Mouse (Mus musculus): ENCODE results near the gene Snu13.

The Snu13 gene

GRCm38 (mm10) chr15:82027276-82027675 lies 20.1 kb downstream of the Snu13 start:
- peak in 1 of 2 experiments; percentile 61 for DNase-seq (ENCODE audit: low spot score in 2 of 2)

- no peak for DNase-seq (ENCODE audit: low spot score in 2 of 2)
Observed at GRCm38 (mm10) chr15:82023965-82024635, 23.3 kb downstream of the Snu13 start.

GRCm38 (mm10) chr15:82022535-82023088 lies 24.8 kb downstream of the Snu13 start:
- no peak for DNase-seq (ENCODE audit: low spot score in 2 of 2)

- no peak for DNase-seq (ENCODE audit: low spot score in 2 of 2)
Observed at GRCm38 (mm10) chr15:82019288-82019687, 28.1 kb downstream of the Snu13 start.

- no peak for DNase-seq (ENCODE audit: low spot score in 2 of 2)
Observed at GRCm38 (mm10) chr15:82017461-82017860, 29.9 kb downstream of the Snu13 start.

- DNase-seq (ENCODE audit: low spot score in 2 of 2): no peak
Observed at GRCm38 (mm10) chr15:82016830-82017229, 30.6 kb downstream of the Snu13 start.

- DNase-seq (ENCODE audit: low spot score in 2 of 2): peak; percentile 100
Observed at GRCm38 (mm10) chr15:82016101-82016808, 31.1 kb downstream of the Snu13 start.

GRCm38 (mm10) chr15:82015392-82016100 lies 31.9 kb downstream of the Snu13 start:
- DNase-seq (ENCODE audit: low spot score in 2 of 2): no peak

GRCm38 (mm10) chr15:82014745-82015391 lies 32.5 kb downstream of the Snu13 start:
- no peak for DNase-seq (ENCODE audit: low spot score in 2 of 2)

- no peak for DNase-seq (ENCODE audit: low spot score in 2 of 2)
Observed at GRCm38 (mm10) chr15:82011947-82012346, 35.5 kb downstream of the Snu13 start.

GRCm38 (mm10) chr15:82004257-82004656 lies 43.1 kb downstream of the Snu13 start:
- no peak for DNase-seq (ENCODE audit: low spot score in 2 of 2)

GRCm38 (mm10) chr15:81993992-81994391 lies 53.4 kb downstream of the Snu13 start:
- DNase-seq (ENCODE audit: low spot score in 2 of 2): no peak

- DNase-seq (ENCODE audit: low spot score in 2 of 2): no peak
Observed at GRCm38 (mm10) chr15:81990549-81990948, 56.8 kb downstream of the Snu13 start.

Data from thymus, postnatal 10 days (tissue).